Mouse (Mus musculus) limb, embryonic 15.5 days (tissue): ENCODE measurements around the gene 2310061I04Rik. TPM values are rescaled to one million over a fixed set of nuclear protein-coding genes. Genes with fewer than 3 reads are reported as not detected.
A peak's percentile ranks its signal among the peaks of the same experiment; 100 is the strongest.

ENCODE experiments used
- ATAC-seq: fragments of 200-750 bp; cut with Nextera tagmentation; 2 replicates; pipeline ENCODE4 v1.8.0; 2017; ENCODE audit warnings: low read depth, moderate TSS enrichment; ENCODE audit not compliant: insufficient number of reproducible peaks, low FRiP score, low TSS enrichment
- H3K27ac ChIP-seq: fragments of 300-500 bp; sonication (generic); 2 replicates; pipeline ENCODE4 v1.5.1; 2015; ENCODE audit warnings: moderate library complexity, mild to moderate bottlenecking, inconsistent platforms
- H3K27me3 ChIP-seq: fragments of 300-500 bp; sonication (generic); 2 replicates; pipeline ENCODE4 v1.6.1; 2015; ENCODE audit warnings: inconsistent platforms
- H3K36me3 ChIP-seq: fragments of 300-500 bp; sonication (generic); 2 replicates; pipeline ENCODE4 v1.6.1; 2015; ENCODE audit warnings: inconsistent platforms
- H3K4me1 ChIP-seq: fragments of 300-500 bp; sonication (generic); 2 replicates; pipeline ENCODE4 v1.6.1; 2015; ENCODE audit warnings: inconsistent platforms
- H3K4me2 ChIP-seq: fragments of 300-500 bp; sonication (generic); 2 replicates; pipeline ENCODE4 v1.6.1; 2015; ENCODE audit warnings: mild to moderate bottlenecking, inconsistent platforms
- H3K4me3 ChIP-seq: fragments of 300-500 bp; sonication (generic); 2 replicates; pipeline ENCODE4 v1.5.1; 2015; ENCODE audit warnings: mild to moderate bottlenecking, inconsistent platforms
- H3K9ac ChIP-seq: fragments of 300-500 bp; sonication (generic); 2 replicates; pipeline ENCODE4 v1.6.1; 2015; ENCODE audit warnings: inconsistent platforms
- H3K9me3 ChIP-seq: fragments of 300-500 bp; sonication (generic); 2 replicates; pipeline ENCODE4 v1.6.1; 2016; ENCODE audit warnings: inconsistent platforms
- WGBS: fragments of 180-500 bp; shearing (Covaris S2); methylation state at CpG from one replicate; pipeline ENCODE4 v1.1.7; 2015; 5-methylcytosine and 5-hydroxymethylcytosine counted together
- polyA plus RNA-seq: library from polyadenylated mRNA; unstranded; fragments of >200 nt; fragmentation: Nextera tagmentation; extraction: Ambion mirVana; gene quantifications from 2 replicates; pipeline ENCODE4 v1.2.1, GENCODE M21; 2015

The 2310061I04Rik gene
- polyA plus RNA-seq, 1 experiment from 2014 or later = 18.0 TPM

GRCm38 (mm10) chr17:35879245-35880057 lies 17.8 kb downstream of the 2310061I04Rik start, which contains the start of gene Dhx16:
Gene Dhx16, plus strand, starts transcription at chr17:35879819.
- H3K36me3 ChIP-seq = peaks cover 47% of the 10 kb centered on the region
- no peaks in the 10 kb centered on the region for H3K9me3 ChIP-seq
- H3K27me3 ChIP-seq = no peaks in the 10 kb centered on the region
- peak within 1 kb of the TSS; percentile 51 for H3K4me2 ChIP-seq
- peak within 1 kb of the TSS; percentile 69 for H3K9ac ChIP-seq
- peak within 1 kb of the TSS; percentile 57 for H3K27ac ChIP-seq
- H3K4me3 ChIP-seq = peak within 1 kb of the TSS; percentile 64
- peaks cover 15% of the 10 kb centered on the region for H3K4me1 ChIP-seq
- 5% methylated on average over 66 of the region's 66 CpGs for WGBS
- ATAC-seq = peak; percentile 84

GRCm38 (mm10) chr17:35874721-35875120 lies 22.5 kb downstream of the 2310061I04Rik start:
- no peaks in the 10 kb centered on the region for H3K27me3 ChIP-seq
- peaks cover 26% of the 10 kb centered on the region for H3K36me3 ChIP-seq
- no peak overlapping the region for H3K9ac ChIP-seq
- WGBS = 81% methylated on average over 6 of the region's 6 CpGs
- no peak overlapping the region for H3K4me3 ChIP-seq
- no peaks in the 10 kb centered on the region for H3K9me3 ChIP-seq
- no peak overlapping the region for H3K4me2 ChIP-seq
- H3K4me1 ChIP-seq = peaks cover 24% of the 10 kb centered on the region
- no peak for ATAC-seq
- H3K27ac ChIP-seq = no peak overlapping the region

GRCm38 (mm10) chr17:35873774-35874519 lies 23.3 kb downstream of the 2310061I04Rik start:
- peak overlapping the region; percentile 40; the same call in 1 of the 2 replicates for H3K27ac ChIP-seq
- H3K4me2 ChIP-seq = no peak overlapping the region
- no peaks in the 10 kb centered on the region for H3K9me3 ChIP-seq
- ATAC-seq = no peak
- WGBS = 31% methylated on average over 21 of the region's 21 CpGs
- peaks cover 26% of the 10 kb centered on the region for H3K36me3 ChIP-seq
- no peak overlapping the region for H3K9ac ChIP-seq
- H3K27me3 ChIP-seq = no peaks in the 10 kb centered on the region
- no peak overlapping the region for H3K4me3 ChIP-seq
- peaks cover 32% of the 10 kb centered on the region for H3K4me1 ChIP-seq

- peaks cover 24% of the 10 kb centered on the region for H3K36me3 ChIP-seq
- peak overlapping the region; percentile 92; the same call in 1 of the 2 replicates for H3K4me2 ChIP-seq
- no peaks in the 10 kb centered on the region for H3K27me3 ChIP-seq
- no peak overlapping the region for H3K9ac ChIP-seq
- 0 out of 2 replicates have a peak overlapping the region, but pooled peaks have one; percentile 97 for H3K27ac ChIP-seq
- ATAC-seq = no peak
- H3K4me1 ChIP-seq = peaks cover 55% of the 10 kb centered on the region
- WGBS = 76% methylated on average over 8 of the region's 8 CpGs
- peak overlapping the region; percentile 69 for H3K4me3 ChIP-seq
- no peaks in the 10 kb centered on the region for H3K9me3 ChIP-seq
These were observed 26.1 kb downstream of the 2310061I04Rik start for GRCm38 (mm10) chr17:35870884-35871696.

GRCm38 (mm10) chr17:35870151-35870883 lies 26.9 kb downstream of the 2310061I04Rik start:
- H3K27ac ChIP-seq = peak overlapping the region; percentile 97
- H3K4me2 ChIP-seq = peak overlapping the region; percentile 92
- peak overlapping the region; percentile 33; the same call in 1 of the 2 replicates for H3K9ac ChIP-seq
- peaks cover 55% of the 10 kb centered on the region for H3K4me1 ChIP-seq
- no peak for ATAC-seq
- no peaks in the 10 kb centered on the region for H3K9me3 ChIP-seq
- WGBS = 49% methylated on average over 9 of the region's 9 CpGs
- peaks cover 19% of the 10 kb centered on the region for H3K36me3 ChIP-seq
- peak overlapping the region; percentile 69 for H3K4me3 ChIP-seq
- no peaks in the 10 kb centered on the region for H3K27me3 ChIP-seq

DNA sequence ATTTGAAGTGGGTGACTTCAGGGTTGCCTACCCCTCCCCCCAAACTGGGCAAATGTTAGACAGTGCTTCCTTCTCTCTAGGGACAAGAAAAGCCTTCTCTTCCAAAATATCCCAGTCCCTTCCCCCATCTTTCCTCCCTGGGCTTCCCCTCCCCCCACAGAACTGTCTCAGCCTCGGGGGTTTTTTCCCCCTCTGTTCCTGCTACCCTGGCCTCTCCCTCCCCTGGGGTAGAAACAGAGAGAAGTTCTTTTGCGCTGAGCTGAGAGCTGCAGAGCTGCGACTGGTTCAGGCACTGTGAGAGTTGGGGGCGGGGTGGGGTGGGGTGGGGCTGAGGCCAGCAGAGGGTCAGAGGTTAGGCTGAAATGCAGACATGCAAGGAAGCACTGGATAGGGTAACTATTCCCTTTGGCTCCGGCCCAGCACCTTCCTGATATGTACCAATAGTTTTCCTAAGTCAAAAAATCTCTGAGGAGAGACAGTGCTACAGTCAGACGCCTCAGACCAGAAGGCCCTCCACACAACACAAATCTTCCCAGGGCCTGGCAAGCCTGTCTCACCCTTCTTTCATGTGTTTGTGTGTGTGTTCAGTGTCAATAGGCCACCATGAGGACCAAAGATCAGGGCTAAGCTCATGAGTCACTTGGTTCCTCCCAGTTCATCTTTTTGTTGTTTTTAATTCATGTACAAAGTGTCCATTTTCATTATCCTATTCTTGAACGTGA lies 27.7 kb downstream of the 2310061I04Rik start:
- Histone ChIP-seq H3K27ac (peak overlapping the region; percentile 97), H3K36me3 (peaks cover 11% of the 10 kb centered on the region), H3K4me2 (peak overlapping the region; percentile 92), H3K9ac (peak overlapping the region; percentile 33), H3K4me3 (peak overlapping the region; percentile 69), H3K9me3 (no peaks in the 10 kb centered on the region), H3K4me1 (peaks cover 61% of the 10 kb centered on the region), H3K27me3 (no peaks in the 10 kb centered on the region)
- WGBS = 8% methylated on average over 7 of the region's 7 CpGs
- no peak for ATAC-seq

DNA sequence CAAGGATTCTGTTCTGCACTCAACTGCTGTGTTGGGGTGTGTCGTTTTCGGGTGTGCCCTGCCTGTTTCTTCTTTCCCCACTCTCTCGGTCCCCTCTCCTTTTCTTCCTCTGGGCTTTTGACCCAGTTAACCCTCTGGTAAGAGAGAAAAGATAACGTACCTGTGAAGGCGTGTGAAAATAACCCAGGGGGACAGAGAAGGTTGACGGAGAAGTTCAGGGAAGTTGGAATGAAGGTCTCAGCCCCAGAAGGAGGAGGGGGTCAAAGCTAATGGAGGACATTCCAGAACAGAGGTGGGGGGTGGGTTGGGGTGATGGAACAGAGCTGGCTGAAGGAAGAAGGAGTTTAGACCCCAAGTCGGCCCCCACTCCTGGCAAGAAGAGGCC lies 28.3 kb downstream of the 2310061I04Rik start:
- WGBS = 3% methylated on average over 7 of the region's 7 CpGs
- H3K4me1 ChIP-seq = peaks cover 64% of the 10 kb centered on the region
- H3K27ac ChIP-seq = peak overlapping the region; percentile 97
- peak overlapping the region; percentile 65 for H3K9ac ChIP-seq
- no peaks in the 10 kb centered on the region for H3K9me3 ChIP-seq
- H3K4me3 ChIP-seq = peak overlapping the region; percentile 69
- H3K36me3 ChIP-seq = peaks cover 8% of the 10 kb centered on the region
- H3K4me2 ChIP-seq = peak overlapping the region; percentile 92
- no peaks in the 10 kb centered on the region for H3K27me3 ChIP-seq
- ATAC-seq = no peak

DNA sequence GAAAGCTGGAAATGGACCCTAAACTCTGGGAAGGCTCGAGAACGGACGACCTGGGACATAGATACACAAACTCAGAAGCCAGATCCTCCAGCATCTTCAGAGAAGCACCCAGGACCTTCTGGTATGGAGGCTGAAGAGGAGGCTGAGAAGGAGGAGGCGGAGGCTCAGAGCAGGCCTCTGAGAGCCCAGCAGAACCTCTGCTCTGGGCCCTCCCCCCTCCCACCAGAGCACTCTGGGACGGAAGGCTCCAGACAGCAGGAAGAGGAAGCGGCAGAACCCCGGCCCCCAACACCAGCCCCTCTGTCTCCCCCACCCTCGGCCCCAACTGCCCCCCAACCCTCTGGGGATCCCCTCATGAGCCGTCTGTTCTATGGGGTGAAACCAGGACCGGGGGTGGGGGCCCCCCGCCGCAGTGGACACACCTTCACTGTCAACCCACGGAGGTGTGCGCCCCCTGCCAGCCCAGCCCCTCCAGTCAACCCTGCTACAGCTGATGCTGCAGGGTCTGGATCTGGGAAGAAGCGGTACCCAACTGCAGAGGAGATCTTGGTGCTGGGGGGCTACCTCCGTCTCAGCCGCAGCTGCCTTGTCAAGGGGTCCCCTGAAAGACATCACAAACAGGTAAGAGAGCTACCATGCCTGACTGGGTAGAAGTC lies 28.9 kb downstream of the 2310061I04Rik start:
- H3K4me1 ChIP-seq = peaks cover 59% of the 10 kb centered on the region
- H3K27me3 ChIP-seq = no peaks in the 10 kb centered on the region
- H3K36me3 ChIP-seq = peaks cover 10% of the 10 kb centered on the region
- peak overlapping the region; percentile 69 for H3K4me3 ChIP-seq
- no peak for ATAC-seq
- WGBS = 23% methylated on average over 16 of the region's 17 CpGs
- no peaks in the 10 kb centered on the region for H3K9me3 ChIP-seq
- H3K9ac ChIP-seq = peak overlapping the region; percentile 65
- H3K4me2 ChIP-seq = peak overlapping the region; percentile 92
- peak overlapping the region; percentile 97 for H3K27ac ChIP-seq

DNA sequence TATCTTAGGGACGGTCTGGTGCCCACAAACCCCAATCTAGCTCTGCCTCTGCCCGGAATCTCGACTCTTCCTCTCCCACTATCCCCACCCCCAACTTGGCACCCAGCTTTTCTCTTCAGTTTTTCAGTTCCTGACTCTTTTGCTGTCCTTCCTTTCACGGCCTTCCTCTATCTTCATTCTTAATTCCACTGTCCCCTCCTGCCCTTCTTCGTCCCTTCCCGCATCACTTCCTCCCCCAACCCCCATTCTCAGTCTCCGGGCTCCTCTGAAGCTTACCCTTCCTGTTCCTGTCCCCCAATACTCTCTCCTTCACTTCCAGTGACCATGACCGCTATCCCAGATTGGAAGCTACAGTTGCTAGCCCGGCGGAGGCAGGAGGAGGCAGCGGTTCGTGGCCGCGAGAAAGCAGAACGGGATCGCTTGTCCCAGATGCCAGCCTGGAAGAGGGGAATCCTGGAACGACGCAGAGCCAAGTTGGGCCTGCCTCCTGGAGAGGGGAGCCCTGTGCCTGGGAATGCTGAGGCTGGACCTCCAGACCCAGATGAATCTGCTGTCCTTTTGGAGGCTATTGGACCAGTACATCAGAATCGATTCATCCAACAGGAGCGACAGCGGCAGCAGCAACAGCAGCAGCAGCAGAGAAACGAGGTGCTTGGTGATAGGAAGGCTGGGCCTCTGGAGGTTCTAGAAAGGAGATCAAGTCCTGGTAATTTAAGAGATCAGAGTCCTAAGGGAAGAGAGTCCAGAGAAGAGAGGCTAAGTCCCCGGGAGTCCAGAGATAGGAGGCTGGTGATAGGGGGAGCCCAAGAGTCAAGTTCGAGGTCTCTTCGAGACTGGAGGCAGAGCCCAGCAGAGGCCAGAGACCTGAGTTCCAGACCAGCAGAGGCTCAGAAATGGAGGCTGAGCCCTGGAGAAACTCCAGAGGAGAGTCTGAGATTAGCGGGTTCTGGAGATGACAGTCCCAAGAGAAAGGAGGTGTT lies 30.0 kb downstream of the 2310061I04Rik start:
- Histone ChIP-seq H3K9ac (peak overlapping the region; percentile 65), H3K4me3 (peak overlapping the region; percentile 69), H3K36me3 (peaks cover 8% of the 10 kb centered on the region; the same call in 1 of the 2 replicates), H3K4me2 (peak overlapping the region; percentile 92), H3K4me1 (peaks cover 55% of the 10 kb centered on the region), H3K27me3 (no peaks in the 10 kb centered on the region), H3K9me3 (no peaks in the 10 kb centered on the region), H3K27ac (peak overlapping the region; percentile 97)
- ATAC-seq = no peak
- 9% methylated on average over 26 of the region's 26 CpGs for WGBS
